Mouse (Mus musculus) forebrain, embryonic 14.5 days (tissue): ENCODE data around the gene Acot6. TPM values are rescaled to one million over a fixed set of nuclear protein-coding genes. Genes with fewer than 3 reads are reported as not detected.

Experiments used
- ATAC-seq: fragments of 200-750 bp; cut with Nextera tagmentation; 2 replicates; pipeline ENCODE4 v1.8.0; 2017; ENCODE audit warnings: mild to moderate bottlenecking, moderate library complexity
- DNase-seq: peaks from one replicate; pipeline ENCODE4 v3.0.0-alpha.2; 2015; ENCODE audit warnings: low spot score
- H3K27ac ChIP-seq: fragments of 300-500 bp; sonication (generic); 2 replicates; pipeline ENCODE4 v1.5.1; 2014; ENCODE audit warnings: low read depth, mild to moderate bottlenecking, control low read depth, low read length, moderate library complexity
- H3K27me3 ChIP-seq: fragments of 300-500 bp; sonication (generic); replicated peaks from 2 replicates; pipeline ENCODE4 v1.6.1; 2014; ENCODE audit warnings: low read length, control low read depth, mixed read lengths; ENCODE audit not compliant: control insufficient read depth, insufficient read depth
- H3K36me3 ChIP-seq: fragments of 300-500 bp; sonication (generic); 2 replicates; pipeline ENCODE4 v1.6.1; 2014; ENCODE audit warnings: low read length, control low read depth; ENCODE audit not compliant: control insufficient read depth, insufficient read depth
- H3K4me1 ChIP-seq: fragments of 300-500 bp; sonication (generic); 2 replicates; pipeline ENCODE4 v1.6.1; 2014; ENCODE audit warnings: antibody characterized with exemption, low read length, control low read depth; ENCODE audit not compliant: control insufficient read depth, insufficient read depth
- H3K4me2 ChIP-seq: fragments of 300-500 bp; sonication (generic); 2 replicates; pipeline ENCODE4 v1.6.1; 2014; ENCODE audit warnings: mild to moderate bottlenecking, control low read depth, low read length
- H3K4me3 ChIP-seq: fragments of 300-500 bp; sonication (generic); 2 replicates; pipeline ENCODE4 v1.5.1; 2014; ENCODE audit warnings: low read depth, low read length, control low read depth
- H3K9ac ChIP-seq: fragments of 300-500 bp; sonication (generic); 2 replicates; pipeline ENCODE4 v1.6.1; 2014; ENCODE audit warnings: mild to moderate bottlenecking, low read length, control low read depth, moderate library complexity
- H3K9me3 ChIP-seq: fragments of 300-500 bp; sonication (generic); replicated peaks from 2 replicates; pipeline ENCODE4 v1.6.1; 2016; ENCODE audit warnings: low read length, control low read depth, mixed read lengths; ENCODE audit not compliant: control insufficient read depth
- WGBS: fragments of 180-500 bp; shearing (Covaris S2); extraction: QIAGEN DNeasy Blood & Tissue Kit; methylation state at CpG from one replicate; pipeline ENCODE4 v1.1.7; 2014; 5-methylcytosine and 5-hydroxymethylcytosine counted together
- polyA plus RNA-seq: library from polyadenylated mRNA; unstranded; fragments of >200 nt; fragmentation: Nextera tagmentation; extraction: Ambion mirVana; gene quantifications from 2 replicates; pipeline ENCODE4 v1.2.1, GENCODE M21; 2014

Gene Acot6
- polyA plus RNA-seq, 1 experiment from 2014 or later = 1.8 TPM

DNA sequence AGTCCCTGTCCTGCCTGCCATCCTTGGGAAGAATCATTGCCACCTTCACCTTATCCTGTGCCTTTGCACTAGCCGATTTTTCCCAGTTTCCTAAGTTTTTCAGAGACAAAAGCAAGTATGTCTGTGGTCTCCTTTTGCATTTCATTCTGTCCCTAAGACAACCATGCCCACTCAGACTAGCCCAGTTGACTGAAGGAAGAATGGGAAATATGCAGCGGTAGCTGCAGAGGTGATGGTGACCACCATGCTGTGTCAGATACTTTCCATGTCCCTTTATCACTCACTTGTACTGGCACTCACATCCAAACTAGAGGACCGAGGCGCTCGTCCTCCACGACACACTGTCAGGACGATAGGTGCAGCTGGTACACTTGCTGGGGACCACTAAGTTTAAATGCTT is 36.7 kb downstream of the Acot6 start:
- Histone ChIP-seq H3K36me3 (peaks cover 30% of the 10 kb centered on the region), H3K9ac (no peak overlapping the region), H3K27ac (no peak overlapping the region), H3K4me1 (no peaks in the 10 kb centered on the region), H3K4me3 (no peak overlapping the region), H3K9me3 (no peaks in the 10 kb centered on the region), H3K4me2 (no peak overlapping the region), H3K27me3 (no peaks in the 10 kb centered on the region)
- ATAC-seq (no peak), DNase-seq (no peak)
- WGBS = 97% methylated on average over 7 of the region's 7 CpGs

DNA sequence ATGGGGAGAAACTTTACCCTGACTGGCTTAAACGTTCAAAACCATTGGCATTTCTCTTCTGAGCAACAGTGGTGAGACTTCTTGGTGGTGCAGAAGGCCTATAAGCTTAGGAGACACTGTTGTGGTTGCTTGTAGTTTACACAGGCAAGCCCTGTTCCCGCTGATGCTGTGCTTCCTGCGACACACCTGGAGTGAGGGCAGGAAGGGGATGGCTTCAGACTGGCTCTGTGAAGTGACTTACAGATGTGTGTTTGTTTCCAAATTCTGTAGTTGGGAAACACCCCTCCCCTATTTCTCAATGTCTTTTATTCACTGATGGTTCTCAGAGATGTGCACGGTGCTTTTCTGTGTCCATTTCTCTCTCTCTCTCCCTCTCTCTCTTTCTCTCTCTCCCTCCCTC is 39.7 kb downstream of the Acot6 start:
- no peak overlapping the region for H3K4me2 ChIP-seq
- H3K4me3 ChIP-seq = no peak overlapping the region
- ATAC-seq (no peak), DNase-seq (no peak)
- H3K9ac ChIP-seq = no peak overlapping the region
- WGBS = 72% methylated on average over 4 of the region's 4 CpGs
- no peaks in the 10 kb centered on the region for H3K9me3 ChIP-seq
- no peaks in the 10 kb centered on the region for H3K4me1 ChIP-seq
- no peak overlapping the region for H3K27ac ChIP-seq
- peaks cover 30% of the 10 kb centered on the region for H3K36me3 ChIP-seq
- no peaks in the 10 kb centered on the region for H3K27me3 ChIP-seq

DNA sequence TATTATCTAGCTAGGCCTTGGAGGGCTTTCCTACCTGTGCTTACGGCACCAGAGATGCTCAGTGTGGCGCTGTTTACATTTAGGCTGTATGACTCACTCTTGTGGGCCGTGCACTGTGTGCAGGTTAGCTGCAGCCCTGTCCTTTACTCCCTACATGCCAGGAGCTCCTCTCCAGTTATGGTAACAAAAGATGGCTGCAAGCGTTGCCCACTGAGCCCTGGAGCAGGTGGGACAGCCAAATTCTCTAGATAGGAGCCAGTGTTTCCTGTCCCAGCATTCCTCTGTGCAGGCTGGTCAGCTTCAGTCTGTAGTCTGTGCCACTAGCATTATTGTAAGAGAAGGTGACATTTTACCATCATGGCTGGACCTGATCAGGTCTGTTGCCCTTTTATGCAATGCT is 40.8 kb downstream of the Acot6 start:
- Histone ChIP-seq H3K9ac (no peak overlapping the region), H3K27ac (no peak overlapping the region), H3K4me3 (no peak overlapping the region), H3K36me3 (peaks cover 23% of the 10 kb centered on the region), H3K9me3 (no peaks in the 10 kb centered on the region), H3K27me3 (no peaks in the 10 kb centered on the region), H3K4me2 (no peak overlapping the region), H3K4me1 (no peaks in the 10 kb centered on the region)
- WGBS = 85% methylated on average over 4 of the region's 4 CpGs
- ATAC-seq (no peak), DNase-seq (no peak)

DNA sequence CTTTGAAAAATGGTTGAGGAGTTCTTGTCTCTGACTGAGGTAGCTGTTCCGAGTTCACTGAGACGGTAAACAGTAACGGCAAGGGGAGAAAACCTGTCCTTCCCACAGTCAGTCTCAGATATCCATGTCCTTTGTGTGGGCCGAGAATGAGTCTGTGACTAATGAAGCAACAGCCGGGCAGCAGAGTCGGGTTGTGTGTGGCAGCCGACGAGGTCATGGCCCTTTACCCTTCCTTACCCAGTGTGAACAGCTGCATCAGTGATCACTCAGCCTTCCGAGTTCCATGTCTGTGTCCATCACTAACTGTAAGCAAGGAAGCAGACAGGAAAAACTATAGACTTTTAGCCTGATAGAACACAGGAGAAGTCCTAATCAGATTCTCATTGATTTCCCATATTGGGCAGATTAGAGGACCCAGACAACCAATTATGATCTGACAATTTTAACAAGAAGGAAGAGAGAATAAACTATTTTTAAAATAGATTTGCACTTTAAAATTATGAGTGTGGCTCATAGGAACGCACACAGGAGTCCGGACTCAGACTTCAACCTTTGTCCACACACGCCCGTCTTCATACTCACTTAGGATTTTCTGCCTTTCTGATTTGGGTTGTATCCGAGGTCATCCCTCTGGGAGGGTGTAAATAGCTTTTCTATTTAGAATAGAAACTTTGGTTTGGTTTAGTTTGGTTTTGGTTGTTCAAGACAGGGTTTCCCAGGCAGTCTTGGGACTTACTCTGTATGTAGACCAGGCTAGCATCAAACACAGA is 42.0 kb downstream of the Acot6 start:
- H3K9ac ChIP-seq = no peak overlapping the region
- WGBS = 65% methylated on average over 14 of the region's 14 CpGs
- H3K4me1 ChIP-seq = no peaks in the 10 kb centered on the region
- H3K27ac ChIP-seq = no peak overlapping the region
- no peaks in the 10 kb centered on the region for H3K27me3 ChIP-seq
- DNase-seq (no peak), ATAC-seq (no peak)
- no peak overlapping the region for H3K4me2 ChIP-seq
- no peaks in the 10 kb centered on the region for H3K9me3 ChIP-seq
- H3K4me3 ChIP-seq = no peak overlapping the region
- H3K36me3 ChIP-seq = peaks cover 15% of the 10 kb centered on the region

DNA sequence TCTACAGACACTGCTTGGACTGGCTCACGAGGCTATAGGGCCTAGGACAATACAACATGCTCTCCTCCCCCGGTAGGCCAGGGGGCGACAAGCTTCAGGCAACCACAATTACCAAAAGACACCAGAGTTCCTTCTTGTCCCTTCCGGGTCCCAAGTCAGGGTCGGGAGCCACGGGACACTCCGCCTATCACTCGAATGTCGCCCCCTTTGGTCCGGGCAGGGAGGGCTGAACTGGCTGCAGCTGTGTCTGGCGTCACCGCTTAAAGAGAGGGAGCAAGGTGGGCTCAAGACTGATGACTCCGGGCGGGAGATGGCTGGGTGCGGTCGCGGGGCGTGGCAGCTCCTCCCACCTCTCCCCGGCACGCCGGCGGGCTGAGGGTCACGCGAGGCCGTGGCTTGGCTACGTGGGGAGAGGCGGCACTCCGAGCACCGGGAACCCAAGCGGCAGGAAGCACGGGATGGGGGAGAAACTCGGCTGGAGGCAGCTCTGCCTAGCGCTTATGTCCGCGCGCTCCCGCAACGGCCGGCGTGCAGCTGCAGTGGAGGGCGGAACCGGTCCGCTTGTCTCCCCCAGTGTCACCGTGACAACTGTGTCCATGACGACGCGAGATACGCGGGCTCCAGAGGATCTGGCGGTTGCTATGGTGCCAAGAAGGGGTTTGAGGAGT is 47.6 kb downstream of the Acot6 start, which contains the start of gene Pnma1:
Gene Pnma1, minus strand, starts transcription at position 536 of the 668 bp plus-strand sequence.
- Histone ChIP-seq H3K9ac (peak within 1 kb of the TSS; percentile 72), H3K27me3 (no peaks in the 10 kb centered on the region), H3K4me1 (peaks cover 4% of the 10 kb centered on the region; the same call in 1 of the 2 replicates), H3K36me3 (peaks cover 27% of the 10 kb centered on the region), H3K9me3 (no peaks in the 10 kb centered on the region), H3K27ac (peak within 1 kb of the TSS; percentile 78), H3K4me3 (peak within 1 kb of the TSS; percentile 58), H3K4me2 (peak within 1 kb of the TSS; percentile 94)
- under 1% methylated on average over 50 of the region's 50 CpGs for WGBS
- DNase-seq (peak; percentile 97), ATAC-seq (peak; percentile 97)

DNA sequence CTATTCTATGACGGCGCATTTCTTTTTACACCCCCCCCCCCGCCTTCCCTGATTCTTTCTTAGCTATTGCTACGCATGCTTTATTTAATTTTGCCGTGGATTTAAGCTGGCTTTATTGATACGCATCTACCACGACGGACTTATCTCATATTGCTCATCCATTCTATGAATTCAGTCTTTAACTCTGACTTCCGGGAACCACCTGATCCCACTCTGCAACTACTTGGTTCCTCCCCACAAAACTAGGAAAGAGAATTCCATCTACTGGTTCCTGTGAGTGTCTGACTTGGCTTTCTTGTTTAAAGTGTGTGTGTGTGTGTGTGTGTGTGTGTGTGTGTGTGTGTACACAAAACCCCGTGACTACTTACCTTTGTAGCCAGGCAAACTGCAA is 48.2 kb downstream of the Acot6 start:
- peak overlapping the region; percentile 94 for H3K4me2 ChIP-seq
- H3K27ac ChIP-seq = peak overlapping the region; percentile 46; the same call in 1 of the 2 replicates
- H3K27me3 ChIP-seq = no peaks in the 10 kb centered on the region
- H3K36me3 ChIP-seq = peaks cover 30% of the 10 kb centered on the region
- ATAC-seq = peak; percentile 35
- no peaks in the 10 kb centered on the region for H3K9me3 ChIP-seq
- peaks cover 4% of the 10 kb centered on the region; the same call in 1 of the 2 replicates for H3K4me1 ChIP-seq
- 4% methylated on average over 10 of the region's 10 CpGs for WGBS
- peak overlapping the region; percentile 72 for H3K9ac ChIP-seq
- peak overlapping the region; percentile 58 for H3K4me3 ChIP-seq
- no peak for DNase-seq

DNA sequence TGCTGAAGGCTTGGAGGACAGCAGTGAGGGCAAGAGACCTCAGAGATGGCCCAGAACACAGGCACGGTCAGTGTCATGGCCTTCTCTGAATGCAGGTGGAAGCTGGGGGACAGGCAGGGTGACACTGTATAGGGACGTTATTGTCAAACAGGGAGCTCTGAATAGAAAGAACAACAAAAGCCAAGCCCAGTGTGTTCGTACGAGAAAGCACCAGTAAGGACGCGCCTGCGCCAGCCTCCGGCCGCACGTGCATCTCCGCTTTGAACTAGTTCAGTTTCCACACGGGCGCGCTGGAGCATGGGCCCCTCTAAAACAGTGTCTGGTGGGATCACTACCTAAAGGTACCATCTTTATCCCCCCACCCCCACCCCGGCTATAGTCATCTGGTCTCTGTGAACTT is 49.5 kb downstream of the Acot6 start:
- H3K36me3 ChIP-seq = peaks cover 39% of the 10 kb centered on the region
- WGBS = 74% methylated on average over 15 of the region's 15 CpGs
- H3K4me3 ChIP-seq = no peak overlapping the region
- no peak overlapping the region for H3K27ac ChIP-seq
- H3K4me2 ChIP-seq = no peak overlapping the region
- DNase-seq = peak; percentile 12
- ATAC-seq = no peak
- no peaks in the 10 kb centered on the region for H3K27me3 ChIP-seq
- peaks cover 4% of the 10 kb centered on the region; the same call in 1 of the 2 replicates for H3K4me1 ChIP-seq
- no peaks in the 10 kb centered on the region for H3K9me3 ChIP-seq
- 0 out of 2 replicates have a peak overlapping the region, but pooled peaks have one; percentile 25 for H3K9ac ChIP-seq

DNA sequence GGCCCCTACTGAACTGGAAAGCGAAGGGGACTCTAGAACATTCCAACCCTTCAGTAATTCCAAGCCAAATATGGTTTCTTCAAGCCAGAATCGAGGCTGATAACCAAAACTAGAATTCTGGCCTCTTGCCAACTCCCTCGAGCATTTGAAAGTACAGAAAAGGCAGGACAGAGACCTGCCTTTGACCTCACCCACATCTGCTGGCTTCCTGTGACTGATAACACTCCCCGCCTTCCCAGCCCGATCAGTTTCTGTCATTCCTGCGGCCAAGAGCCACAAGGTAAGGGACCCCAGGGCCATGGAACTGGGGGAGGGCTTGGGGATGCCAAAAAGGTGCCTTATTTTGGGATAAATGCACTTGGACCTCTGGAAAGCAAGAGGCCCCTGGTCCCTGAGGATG is 50.5 kb downstream of the Acot6 start:
- Histone ChIP-seq H3K27me3 (no peaks in the 10 kb centered on the region), H3K36me3 (peaks cover 48% of the 10 kb centered on the region), H3K9me3 (no peaks in the 10 kb centered on the region), H3K27ac (no peak overlapping the region), H3K4me3 (no peak overlapping the region), H3K9ac (no peak overlapping the region), H3K4me1 (peaks cover 4% of the 10 kb centered on the region; the same call in 1 of the 2 replicates), H3K4me2 (no peak overlapping the region)
- DNase-seq (no peak), ATAC-seq (no peak)
- WGBS = 72% methylated on average over 6 of the region's 6 CpGs

DNA sequence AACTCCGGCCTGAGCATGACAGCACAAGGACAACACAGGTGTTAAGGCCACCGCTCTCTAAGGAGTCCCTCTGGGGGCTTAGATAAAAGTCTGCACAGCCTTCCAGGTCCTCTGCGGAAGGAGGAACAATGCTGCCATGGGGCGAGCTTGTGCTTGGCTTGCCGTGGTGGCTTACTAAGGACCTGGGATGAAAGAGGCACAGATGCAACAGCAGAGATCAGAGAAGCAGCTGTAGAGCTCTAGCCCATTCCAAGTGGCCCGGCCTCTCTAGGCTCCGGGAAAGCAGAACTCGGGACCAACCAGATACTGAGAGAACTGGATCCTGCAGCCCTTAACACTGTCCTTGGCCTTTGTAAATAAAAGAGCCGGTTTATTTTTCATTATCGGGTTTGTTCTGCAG is 51.5 kb downstream of the Acot6 start:
- no peak overlapping the region for H3K4me2 ChIP-seq
- ATAC-seq = no peak
- no peak overlapping the region for H3K4me3 ChIP-seq
- 93% methylated on average over 10 of the region's 10 CpGs for WGBS
- peaks cover 4% of the 10 kb centered on the region; the same call in 1 of the 2 replicates for H3K4me1 ChIP-seq
- no peak for DNase-seq
- H3K27ac ChIP-seq = no peak overlapping the region
- H3K9me3 ChIP-seq = no peaks in the 10 kb centered on the region
- peaks cover 57% of the 10 kb centered on the region for H3K36me3 ChIP-seq
- no peaks in the 10 kb centered on the region for H3K27me3 ChIP-seq
- H3K9ac ChIP-seq = no peak overlapping the region
